Mouse (Mus musculus): ENCODE data around the gene Gpm6b.

Gpm6b gene

GRCm38 (mm10) chrX:166358955-166359354 is 120.2 kb downstream of the Gpm6b start:
- no peak for DNase-seq

GRCm38 (mm10) chrX:166359927-166360440 is 121.3 kb downstream of the Gpm6b start:
- no peak for DNase-seq

- no peak for DNase-seq
Measured at GRCm38 (mm10) chrX:166360455-166360854, 121.7 kb downstream of the Gpm6b start.

- DNase-seq: no peak
Measured at GRCm38 (mm10) chrX:166365458-166366213, 126.9 kb downstream of the Gpm6b start.

- DNase-seq: no peak
Measured at GRCm38 (mm10) chrX:166376681-166377328, 138.1 kb downstream of the Gpm6b start.

- DNase-seq: no peak
Measured at GRCm38 (mm10) chrX:166378652-166379051, 139.9 kb downstream of the Gpm6b start.

GRCm38 (mm10) chrX:166383606-166384005 is 144.9 kb downstream of the Gpm6b start:
- DNase-seq: no peak

- peak; percentile 15 for DNase-seq
Measured at GRCm38 (mm10) chrX:166384935-166385334, 146.2 kb downstream of the Gpm6b start.

- no peak for DNase-seq
Measured at GRCm38 (mm10) chrX:166386656-166387055, 147.9 kb downstream of the Gpm6b start.

GRCm38 (mm10) chrX:166393753-166394152 is 155.0 kb downstream of the Gpm6b start:
- no peak for DNase-seq

- DNase-seq: no peak
Measured at GRCm38 (mm10) chrX:166407865-166408264, 169.2 kb downstream of the Gpm6b start.

- peak; percentile 10 for DNase-seq
Measured at GRCm38 (mm10) chrX:166416196-166416595, 177.5 kb downstream of the Gpm6b start.

- no peak for DNase-seq
Measured at GRCm38 (mm10) chrX:166434812-166435211, 196.1 kb downstream of the Gpm6b start.
